Mouse (Mus musculus) embryonic facial prominence, embryonic 10.5 days (tissue): ENCODE data around the gene Tceal9. TPM values are rescaled to one million over a fixed set of nuclear protein-coding genes. Genes with fewer than 3 reads are reported as not detected.
"Not testable (repeated sequence)": the region's sequence is repeated elsewhere in the genome, so short reads cannot be mapped to it uniquely, and the experiment has no call there.

Source experiments
- DNase-seq: peaks from one replicate; pipeline ENCODE4 v3.0.0-alpha.2; 2017; ENCODE audit warnings: low spot score
- H3K27ac ChIP-seq: fragments of 300-500 bp; sonication (generic); replicated peaks from 2 replicates; pipeline ENCODE4 v1.5.1; 2016; ENCODE audit warnings: mild to moderate bottlenecking
- H3K27me3 ChIP-seq: fragments of 300-500 bp; sonication (generic); replicated peaks from 2 replicates; pipeline ENCODE4 v1.6.1; 2016; ENCODE audit warnings: low read depth, mild to moderate bottlenecking; ENCODE audit not compliant: poor library complexity, severe bottlenecking
- H3K36me3 ChIP-seq: fragments of 300-500 bp; sonication (generic); replicated peaks from 2 replicates; pipeline ENCODE4 v1.6.1; 2016; ENCODE audit warnings: mild to moderate bottlenecking, moderate library complexity
- H3K4me1 ChIP-seq: fragments of 300-500 bp; sonication (generic); 2 replicates; pipeline ENCODE4 v1.6.1; 2016
- H3K4me3 ChIP-seq: fragments of 300-500 bp; sonication (generic); 2 replicates; pipeline ENCODE4 v1.5.1; 2016; ENCODE audit warnings: mild to moderate bottlenecking, moderate library complexity
- H3K9me3 ChIP-seq: fragments of 300-500 bp; sonication (generic); 2 replicates; pipeline ENCODE4 v1.6.1; 2016; ENCODE audit warnings: mild to moderate bottlenecking
- WGBS: fragments of 180-500 bp; shearing (Covaris S2); methylation state at CpG from one replicate; pipeline ENCODE4 v1.1.7; 2016; 5-methylcytosine and 5-hydroxymethylcytosine counted together
- polyA plus RNA-seq: library from polyadenylated mRNA; unstranded; fragments of >200 nt; fragmentation: Nextera tagmentation; extraction: Ambion mirVana; gene quantifications from 2 replicates; pipeline ENCODE4 v1.2.1, GENCODE M21; 2016

The Tceal9 gene
- polyA plus RNA-seq, 1 experiment from 2014 or later: 531 TPM

- Histone ChIP-seq H3K36me3 (peaks cover 15% of the 10 kb centered on the region), H3K27me3 (peaks cover 20% of the 10 kb centered on the region), H3K27ac (no peak overlapping the region), H3K9me3 (no peaks in the 10 kb centered on the region), H3K4me1 (no peaks in the 10 kb centered on the region), H3K4me3 (no peak overlapping the region)
- WGBS: 84% methylated on average over 2 of the region's 2 CpGs
- DNase-seq: no peak
Measured at GRCm38 (mm10) chrX:136243181-136243580, 1.7 kb upstream of the Tceal9 start.

GRCm38 (mm10) chrX:136245521-136246071, 717 bp downstream of the Tceal9 start:
- DNase-seq: peak; percentile 69
- H3K4me3 ChIP-seq: peak overlapping the region; percentile 66
- 24% methylated on average over 15 of the region's 15 CpGs for WGBS
- no peaks in the 10 kb centered on the region for H3K9me3 ChIP-seq
- peaks cover 23% of the 10 kb centered on the region for H3K36me3 ChIP-seq
- peak overlapping the region; percentile 88 for H3K27ac ChIP-seq
- no peaks in the 10 kb centered on the region for H3K4me1 ChIP-seq
- peaks cover 38% of the 10 kb centered on the region for H3K27me3 ChIP-seq

GRCm38 (mm10) chrX:136248811-136249210, 3.9 kb downstream of the Tceal9 start:
- H3K27ac ChIP-seq: no peak overlapping the region
- no peaks in the 10 kb centered on the region for H3K9me3 ChIP-seq
- no peak overlapping the region for H3K4me3 ChIP-seq
- no peak for DNase-seq
- no peaks in the 10 kb centered on the region for H3K4me1 ChIP-seq
- 86% methylated on average over 6 of the region's 6 CpGs for WGBS
- H3K27me3 ChIP-seq: peaks cover 38% of the 10 kb centered on the region
- H3K36me3 ChIP-seq: peaks cover 23% of the 10 kb centered on the region

- peaks cover 38% of the 10 kb centered on the region for H3K27me3 ChIP-seq
Measured at GRCm38 (mm10) chrX:136249671-136250070, 4.8 kb downstream of the Tceal9 start.

GRCm38 (mm10) chrX:136252023-136252729, 7.3 kb downstream of the Tceal9 start:
- H3K4me1 ChIP-seq: no peaks in the 10 kb centered on the region
- 78% methylated on average over 6 of the region's 6 CpGs for WGBS

More at GRCm38 (mm10) chrX:136249671-136250070, 4.8 kb downstream of the Tceal9 start:
- peaks cover 23% of the 10 kb centered on the region for H3K36me3 ChIP-seq
- no peak overlapping the region for H3K4me3 ChIP-seq
- no peaks in the 10 kb centered on the region for H3K9me3 ChIP-seq
- no peak for DNase-seq
- WGBS: 80% methylated on average over 7 of the region's 7 CpGs
- no peak overlapping the region for H3K27ac ChIP-seq
- no peaks in the 10 kb centered on the region for H3K4me1 ChIP-seq

GRCm38 (mm10) chrX:136267720-136268119, 22.8 kb downstream of the Tceal9 start:
- H3K36me3 ChIP-seq: peaks cover 15% of the 10 kb centered on the region
- 84% methylated on average over 5 of the region's 5 CpGs for WGBS
- H3K9me3 ChIP-seq: no peaks in the 10 kb centered on the region
- H3K27ac ChIP-seq: no peak overlapping the region
- peaks cover 14% of the 10 kb centered on the region for H3K4me1 ChIP-seq
- H3K4me3 ChIP-seq: no peak overlapping the region
- no peak for DNase-seq
- peaks cover 24% of the 10 kb centered on the region for H3K27me3 ChIP-seq

More at GRCm38 (mm10) chrX:136252023-136252729, 7.3 kb downstream of the Tceal9 start:
- Histone ChIP-seq H3K9me3 (no peaks in the 10 kb centered on the region), H3K36me3 (peaks cover 18% of the 10 kb centered on the region), H3K27ac (no peak overlapping the region), H3K4me3 (no peak overlapping the region), H3K27me3 (peaks cover 21% of the 10 kb centered on the region)
- DNase-seq: no peak

GRCm38 (mm10) chrX:136268173-136268572, 23.3 kb downstream of the Tceal9 start:
- Histone ChIP-seq H3K27me3 (peaks cover 24% of the 10 kb centered on the region), H3K36me3 (peaks cover 15% of the 10 kb centered on the region), H3K4me1 (peaks cover 14% of the 10 kb centered on the region), H3K27ac (no peak overlapping the region), H3K4me3 (no peak overlapping the region), H3K9me3 (no peaks in the 10 kb centered on the region)
- DNase-seq: no peak
- 78% methylated on average over 4 of the region's 4 CpGs for WGBS

GRCm38 (mm10) chrX:136269743-136270392, 25.0 kb downstream of the Tceal9 start, which contains the start of gene Bex3:
Gene Bex3, plus strand, starts transcription at chrX:136270253.
- 52% methylated on average over 6 of the region's 30 CpGs for WGBS
- peak within 1 kb of the TSS; percentile 82 for H3K27ac ChIP-seq
- not testable (repeated sequence) for H3K9me3 ChIP-seq
- peaks cover 17% of the 10 kb centered on the region for H3K4me1 ChIP-seq
- H3K27me3 ChIP-seq: peaks cover 18% of the 10 kb centered on the region
- H3K4me3 ChIP-seq: peak within 1 kb of the TSS; percentile 59
- peak; percentile 35 for DNase-seq
- peaks cover 15% of the 10 kb centered on the region for H3K36me3 ChIP-seq

- Histone ChIP-seq H3K27ac (peak overlapping the region; percentile 82), H3K36me3 (peaks cover 15% of the 10 kb centered on the region)
Measured at GRCm38 (mm10) chrX:136270393-136271111, 25.7 kb downstream of the Tceal9 start.

GRCm38 (mm10) chrX:136274542-136274941, 29.7 kb downstream of the Tceal9 start:
- Histone ChIP-seq H3K27ac (no peak overlapping the region), H3K4me1 (peaks cover 17% of the 10 kb centered on the region), H3K36me3 (peaks cover 15% of the 10 kb centered on the region), H3K27me3 (peaks cover 28% of the 10 kb centered on the region), H3K9me3 (no peaks in the 10 kb centered on the region), H3K4me3 (no peak overlapping the region)
- WGBS: 28% methylated on average over 3 of the region's 3 CpGs
- peak; percentile 36 for DNase-seq

More at GRCm38 (mm10) chrX:136270393-136271111, 25.7 kb downstream of the Tceal9 start:
- Histone ChIP-seq H3K27me3 (peaks cover 15% of the 10 kb centered on the region), H3K4me3 (peak overlapping the region; percentile 59), H3K4me1 (peaks cover 17% of the 10 kb centered on the region)
- not testable (repeated sequence) for H3K9me3 ChIP-seq
- DNase-seq: peak; percentile 42
- WGBS: 12% methylated on average over 18 of the region's 60 CpGs

GRCm38 (mm10) chrX:136275386-136275785, 30.5 kb downstream of the Tceal9 start:
- no peak overlapping the region for H3K27ac ChIP-seq
- no peak overlapping the region for H3K4me3 ChIP-seq
- WGBS: 33% methylated on average over 3 of the region's 3 CpGs
- H3K27me3 ChIP-seq: peaks cover 33% of the 10 kb centered on the region
- DNase-seq: no peak
- H3K9me3 ChIP-seq: no peaks in the 10 kb centered on the region
- peaks cover 15% of the 10 kb centered on the region for H3K36me3 ChIP-seq
- peaks cover 17% of the 10 kb centered on the region for H3K4me1 ChIP-seq

- Histone ChIP-seq H3K36me3 (no peaks in the 10 kb centered on the region), H3K27ac (no peak overlapping the region), H3K4me1 (peaks cover 3% of the 10 kb centered on the region; the same call in 1 of the 2 replicates), H3K4me3 (no peak overlapping the region), H3K9me3 (no peaks in the 10 kb centered on the region), H3K27me3 (peaks cover 33% of the 10 kb centered on the region)
- 85% methylated on average over 7 of the region's 7 CpGs for WGBS
- DNase-seq: no peak
Measured at GRCm38 (mm10) chrX:136277577-136277976, 32.7 kb downstream of the Tceal9 start.
